Mouse (Mus musculus) naive thymus-derived CD4-positive, alpha-beta T cell, adult 5 months (primary cell): ENCODE results near the gene Fam213b. TPM values are rescaled to one million over a fixed set of nuclear protein-coding genes. Genes with fewer than 3 reads are reported as not detected.

Experiments
- polyA plus RNA-seq: library from polyadenylated mRNA; unstranded; fragments of 100-300 nt; shearing (Covaris generic); gene quantifications from one replicate; pipeline ENCODE4 v1.2.1, GENCODE M21; 2017

Gene Fam213b
- polyA plus RNA-seq = 6.7 TPM

GRCm38 (mm10) chr4:154898506-154899446, at the start of gene Fam213b:
Gene Fam213b (minus strand): TSS chr4:154899135.

GRCm38 (mm10) chr4:154928395-154929087, 29.6 kb upstream of the Fam213b start, which contains the start of gene Tnfrsf14:
Gene Tnfrsf14 (minus strand): TSS chr4:154928563.

DNA sequence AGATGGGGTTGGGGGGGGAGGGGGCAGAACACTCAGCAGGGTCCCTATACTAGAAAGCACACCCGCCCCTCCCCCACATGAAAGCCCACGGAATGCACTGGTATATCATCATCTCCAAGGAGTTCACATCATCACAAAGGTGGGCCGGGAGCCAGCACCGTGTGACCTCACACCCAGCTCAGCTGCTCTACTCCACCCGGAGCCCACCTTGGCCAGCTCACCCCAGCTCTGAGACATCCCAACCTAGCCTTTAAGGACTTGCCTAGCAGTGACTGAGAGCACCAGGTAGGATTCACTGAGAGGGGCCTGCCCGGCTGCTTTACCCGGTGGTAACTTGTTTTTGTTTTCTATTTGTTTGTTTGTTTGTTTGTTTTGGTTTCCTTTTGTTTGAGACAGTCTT, 29.5 kb downstream of the Fam213b start, which contains the start of gene Mmel1:
Mmel1 (plus strand) TSS at position 146 of the 400 bp plus-strand sequence.

Other genes starting within 250 kb of the Fam213b start
- gene Actrt2, start 231.3 kb downstream of the Fam213b start, polyA plus RNA-seq = not detected
- not detected for gene Ttc34, start 61.7 kb downstream of the Fam213b start, polyA plus RNA-seq
- not detected for gene Mmel1, start 29.6 kb downstream of the Fam213b start, polyA plus RNA-seq
- gene Tnfrsf14, start 29.4 kb upstream of the Fam213b start, polyA plus RNA-seq = 16.5 TPM
- 1.0 TPM for gene Hes5, start 61.8 kb upstream of the Fam213b start, polyA plus RNA-seq
- gene Pank4, start 65.0 kb upstream of the Fam213b start, polyA plus RNA-seq = 95.8 TPM
- not detected for gene Plch2, start 157.6 kb upstream of the Fam213b start, polyA plus RNA-seq
- 8.1 TPM for gene Pex10, start 167.9 kb upstream of the Fam213b start, polyA plus RNA-seq
- gene Rer1, start 187.2 kb upstream of the Fam213b start, polyA plus RNA-seq = 112 TPM
- gene Morn1, start 187.4 kb upstream of the Fam213b start, polyA plus RNA-seq = 0.37 TPM